Mouse (Mus musculus) midbrain, embryonic 12.5 days (tissue): ENCODE results near the gene Abca17. TPM values are rescaled to one million over a fixed set of nuclear protein-coding genes. Genes with fewer than 3 reads are reported as not detected.

Source experiments
- ATAC-seq: fragments of 200-750 bp; cut with Nextera tagmentation; 2 replicates; pipeline ENCODE4 v1.8.0; 2017; ENCODE audit warnings: low read depth, moderate TSS enrichment, moderate library complexity; ENCODE audit not compliant: low FRiP score
- H3K27ac ChIP-seq: fragments of 300-500 bp; sonication (generic); replicated peaks from 2 replicates; pipeline ENCODE4 v1.5.1; 2016; ENCODE audit warnings: mild to moderate bottlenecking
- H3K27me3 ChIP-seq: fragments of 300-500 bp; sonication (generic); 2 replicates; pipeline ENCODE4 v1.6.1; 2016; ENCODE audit warnings: mild to moderate bottlenecking
- H3K36me3 ChIP-seq: fragments of 300-500 bp; sonication (generic); 2 replicates; pipeline ENCODE4 v1.6.1; 2016
- H3K4me1 ChIP-seq: fragments of 300-500 bp; sonication (generic); 2 replicates; pipeline ENCODE4 v1.6.1; 2016
- H3K4me2 ChIP-seq: fragments of 300-500 bp; sonication (generic); replicated peaks from 2 replicates; pipeline ENCODE4 v1.6.1; 2016; ENCODE audit warnings: mild to moderate bottlenecking, moderate library complexity
- H3K4me3 ChIP-seq: fragments of 300-500 bp; sonication (generic); 2 replicates; pipeline ENCODE4 v1.5.1; 2016; ENCODE audit warnings: mild to moderate bottlenecking
- H3K9ac ChIP-seq: fragments of 300-500 bp; sonication (generic); replicated peaks from 2 replicates; pipeline ENCODE4 v1.6.1; 2016; ENCODE audit warnings: mild to moderate bottlenecking, moderate library complexity
- H3K9me3 ChIP-seq: fragments of 300-500 bp; sonication (generic); 2 replicates; pipeline ENCODE4 v1.6.1; 2016; ENCODE audit warnings: mild to moderate bottlenecking
- WGBS: fragments of 180-500 bp; shearing (Covaris S2); methylation state at CpG from one replicate; pipeline ENCODE4 v1.1.7; 2016; 5-methylcytosine and 5-hydroxymethylcytosine counted together
- microRNA-seq: library from miRNA; unstranded; fragments of <30 nt; microRNA quantifications from one replicate; pipeline ENCODE4, GENCODE M21; 2017
- polyA plus RNA-seq: library from polyadenylated mRNA; unstranded; fragments of >200 nt; fragmentation: Nextera tagmentation; extraction: Ambion mirVana; gene quantifications from 2 replicates; pipeline ENCODE4 v1.2.1, GENCODE M21; 2016

Gene Abca17
- polyA plus RNA-seq, 1 experiment from 2014 or later = not detected

DNA sequence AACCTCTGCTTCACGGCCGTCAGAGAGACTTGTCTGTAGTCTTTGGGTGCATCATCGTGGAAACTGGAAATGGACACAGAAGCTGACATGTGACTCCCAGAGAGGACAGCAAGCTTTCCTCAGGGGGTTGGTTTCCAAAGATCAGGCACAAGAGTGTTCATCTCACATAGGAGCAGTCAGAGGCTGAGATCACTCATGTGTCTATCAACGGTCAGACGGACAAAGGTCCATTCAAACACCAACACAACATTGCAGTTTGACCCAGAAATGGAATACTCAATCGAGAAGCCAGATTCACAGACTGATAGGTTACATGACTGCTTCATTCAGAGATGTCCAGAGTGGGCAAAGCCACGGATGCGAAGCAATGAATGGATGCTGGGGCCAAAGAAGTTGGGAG lies 124.1 kb downstream of the Abca17 start:
- no peak overlapping the region for H3K9ac ChIP-seq
- no peaks in the 10 kb centered on the region for H3K4me1 ChIP-seq
- no peaks in the 10 kb centered on the region for H3K9me3 ChIP-seq
- WGBS = 91% methylated on average over 8 of the region's 8 CpGs
- H3K4me3 ChIP-seq = no peak overlapping the region
- H3K27me3 ChIP-seq = no peaks in the 10 kb centered on the region
- no peak overlapping the region for H3K27ac ChIP-seq
- no peak for ATAC-seq
- no peak overlapping the region for H3K4me2 ChIP-seq
- H3K36me3 ChIP-seq = peaks cover 89% of the 10 kb centered on the region

GRCm38 (mm10) chr17:24225851-24226250 lies 125.0 kb downstream of the Abca17 start:
- Histone ChIP-seq H3K4me2 (no peak overlapping the region), H3K36me3 (peaks cover 81% of the 10 kb centered on the region), H3K4me1 (peaks cover 3% of the 10 kb centered on the region), H3K27ac (no peak overlapping the region), H3K9ac (no peak overlapping the region), H3K4me3 (no peak overlapping the region), H3K9me3 (no peaks in the 10 kb centered on the region), H3K27me3 (no peaks in the 10 kb centered on the region)
- 91% methylated on average over 5 of the region's 5 CpGs for WGBS
- ATAC-seq = no peak

DNA sequence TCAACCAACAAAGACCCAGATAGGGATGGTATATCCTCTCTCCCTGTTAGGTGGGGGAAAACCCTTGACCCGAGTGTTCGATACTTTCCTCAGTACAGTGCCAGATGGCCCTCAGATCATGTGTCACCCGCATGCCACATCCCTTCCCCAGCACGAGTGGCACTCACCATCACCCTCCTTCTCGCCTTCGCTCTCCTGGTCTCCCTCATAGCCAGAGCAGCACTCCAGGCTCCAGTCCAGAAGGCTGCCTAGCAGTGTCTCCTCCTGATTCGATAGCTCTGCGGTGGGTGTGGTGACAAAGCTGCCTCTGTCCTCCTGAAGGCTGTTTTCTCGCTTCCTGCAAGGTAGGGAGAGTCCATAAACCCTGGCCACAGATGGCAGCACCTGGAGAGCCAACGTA lies 126.1 kb downstream of the Abca17 start:
- H3K27me3 ChIP-seq = no peaks in the 10 kb centered on the region
- H3K4me2 ChIP-seq = no peak overlapping the region
- no peak overlapping the region for H3K4me3 ChIP-seq
- H3K9me3 ChIP-seq = no peaks in the 10 kb centered on the region
- no peak for ATAC-seq
- peaks cover 9% of the 10 kb centered on the region for H3K4me1 ChIP-seq
- no peak overlapping the region for H3K9ac ChIP-seq
- peaks cover 70% of the 10 kb centered on the region for H3K36me3 ChIP-seq
- H3K27ac ChIP-seq = no peak overlapping the region
- 92% methylated on average over 10 of the region's 10 CpGs for WGBS

DNA sequence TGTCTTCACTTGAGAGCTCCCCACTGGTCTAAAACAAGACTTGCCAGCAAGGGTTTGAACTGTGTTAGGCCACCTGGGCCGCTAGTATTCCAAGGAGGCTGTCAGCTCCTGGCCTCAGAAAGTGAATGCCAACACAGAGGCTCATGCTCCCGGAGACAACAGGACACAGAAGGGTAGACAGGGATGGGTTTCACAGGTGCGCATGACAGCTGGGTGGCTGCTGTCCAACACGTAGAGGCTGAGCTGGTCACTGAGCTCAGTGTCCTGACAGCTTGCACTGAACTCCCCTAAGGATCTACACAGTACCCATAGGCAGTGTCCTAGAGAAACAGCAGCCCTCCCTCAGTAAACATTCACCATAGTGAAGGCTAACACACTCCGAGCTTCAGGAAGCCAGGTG lies 127.4 kb downstream of the Abca17 start:
- H3K9me3 ChIP-seq = no peaks in the 10 kb centered on the region
- H3K27me3 ChIP-seq = no peaks in the 10 kb centered on the region
- WGBS = 87% methylated on average over 5 of the region's 5 CpGs
- H3K4me2 ChIP-seq = no peak overlapping the region
- ATAC-seq = no peak
- no peak overlapping the region for H3K27ac ChIP-seq
- H3K36me3 ChIP-seq = peaks cover 63% of the 10 kb centered on the region
- peaks cover 18% of the 10 kb centered on the region for H3K4me1 ChIP-seq
- no peak overlapping the region for H3K4me3 ChIP-seq
- no peak overlapping the region for H3K9ac ChIP-seq

- no peak overlapping the region for H3K4me2 ChIP-seq
- H3K9me3 ChIP-seq = no peaks in the 10 kb centered on the region
- H3K27me3 ChIP-seq = no peaks in the 10 kb centered on the region
- H3K36me3 ChIP-seq = peaks cover 60% of the 10 kb centered on the region
- H3K9ac ChIP-seq = no peak overlapping the region
- WGBS = 85% methylated on average over 6 of the region's 6 CpGs
- no peak overlapping the region for H3K4me3 ChIP-seq
- H3K27ac ChIP-seq = no peak overlapping the region
- H3K4me1 ChIP-seq = peaks cover 21% of the 10 kb centered on the region
- no peak for ATAC-seq
Observed at GRCm38 (mm10) chr17:24222653-24223052, 128.2 kb downstream of the Abca17 start.

DNA sequence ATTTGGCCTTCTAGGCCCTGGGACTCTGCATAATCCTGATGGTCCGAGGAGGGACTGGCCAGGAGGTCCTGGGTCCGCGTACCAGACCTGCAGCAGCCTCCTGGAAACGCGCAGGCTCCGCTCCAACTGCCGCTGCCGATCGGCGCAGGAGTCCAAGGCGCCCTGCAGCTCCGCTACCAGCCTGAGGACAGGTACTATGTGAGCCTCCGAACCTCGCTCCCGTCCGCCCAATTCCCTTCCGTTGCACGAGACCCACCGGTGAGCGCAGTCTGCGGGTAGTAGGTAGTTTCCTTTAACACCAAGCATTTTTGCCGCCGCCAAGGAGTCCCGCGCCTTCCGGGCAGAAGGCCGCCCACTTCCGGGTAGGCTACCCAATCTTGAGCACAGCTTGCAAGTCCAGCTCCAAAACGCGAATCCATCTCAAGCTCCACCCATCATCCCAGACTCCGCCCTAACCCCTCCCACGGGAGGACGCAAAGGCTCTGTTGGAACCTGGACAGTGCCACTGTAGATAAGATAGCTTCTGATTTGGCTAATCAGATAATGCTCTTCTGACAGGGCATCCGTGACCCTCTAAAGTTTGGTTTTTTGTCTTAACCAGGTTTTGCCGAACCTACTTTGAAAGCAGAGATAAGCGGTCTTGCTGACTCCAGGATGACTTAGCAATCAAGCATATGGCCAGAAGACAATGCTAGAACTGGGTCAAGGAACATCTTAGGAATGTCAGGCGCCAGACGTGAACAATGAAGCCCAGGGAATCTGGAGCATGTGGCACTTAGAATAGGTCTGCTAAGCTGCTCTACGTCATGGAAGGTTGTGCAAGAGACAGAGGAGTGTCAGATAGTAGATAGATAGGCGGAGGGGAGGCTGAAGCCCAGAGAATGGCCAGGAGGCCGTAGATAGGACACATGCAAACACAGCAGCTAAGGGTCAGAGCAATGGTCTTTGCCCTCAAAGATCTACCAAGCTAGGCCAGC lies 130.1 kb downstream of the Abca17 start, which contains the start of gene Tedc2:
Gene Tedc2, minus strand, starts transcription at position 417 of the 977 bp plus-strand sequence.
- ATAC-seq = peak; percentile 93
- 5% methylated on average over 41 of the region's 41 CpGs for WGBS
- H3K36me3 ChIP-seq = peaks cover 59% of the 10 kb centered on the region
- H3K9ac ChIP-seq = peak within 1 kb of the TSS; percentile 76
- peak within 1 kb of the TSS; percentile 56 for H3K27ac ChIP-seq
- H3K4me1 ChIP-seq = peaks cover 21% of the 10 kb centered on the region
- H3K27me3 ChIP-seq = no peaks in the 10 kb centered on the region
- H3K9me3 ChIP-seq = no peaks in the 10 kb centered on the region
- H3K4me2 ChIP-seq = peak within 1 kb of the TSS; percentile 91
- peak within 1 kb of the TSS; percentile 73 for H3K4me3 ChIP-seq

DNA sequence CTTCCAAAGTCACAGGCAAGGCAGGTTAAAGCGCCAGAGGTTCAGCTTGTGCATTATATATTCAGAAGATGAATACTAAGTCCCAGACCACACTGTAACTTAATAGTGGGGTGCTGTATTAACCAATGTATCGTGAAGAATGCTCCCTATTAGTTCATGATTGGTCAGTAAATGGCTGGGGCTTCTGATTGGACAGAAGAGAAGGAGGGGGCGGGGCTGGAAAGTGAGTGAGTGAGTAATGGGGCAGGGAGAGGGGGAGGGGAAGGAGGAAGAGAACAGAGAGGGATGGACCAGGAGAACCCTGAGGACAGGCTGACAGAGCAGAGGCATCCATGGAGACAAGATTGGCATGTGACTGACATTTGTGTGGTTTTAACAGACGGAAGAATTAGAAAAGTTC lies 134.0 kb downstream of the Abca17 start:
- Histone ChIP-seq H3K9me3 (no peaks in the 10 kb centered on the region), H3K27ac (no peak overlapping the region), H3K36me3 (peaks cover 38% of the 10 kb centered on the region), H3K4me2 (no peak overlapping the region), H3K9ac (no peak overlapping the region), H3K4me3 (no peak overlapping the region), H3K27me3 (peaks cover 8% of the 10 kb centered on the region; the same call in 1 of the 2 replicates), H3K4me1 (peaks cover 28% of the 10 kb centered on the region)
- WGBS = 63% methylated on average over 4 of the region's 4 CpGs
- no peak for ATAC-seq

Small RNA genes lying within 50 kb of the gene (microRNA-seq; reads per million reads assigned to microRNA genes)
- gene Gm24427 (not detected), gene Mir5134 (4.2 reads per million, percentile 16 among the genes with 10 or more reads in this experiment), gene Mir6965 (2.8 reads per million, percentile 6 among the genes with 10 or more reads in this experiment)

Other genes with a start within 250 kb of the Abca17 start
- gene Pdpk1, start 200.1 kb downstream of the Abca17 start, polyA plus RNA-seq = 53.5 and 56.2 TPM in 2 replicates
- gene Amdhd2, start 187.3 kb downstream of the Abca17 start, polyA plus RNA-seq = 31.5 and 32.9 TPM in 2 replicates
- gene Atp6v0c, start 181.4 kb downstream of the Abca17 start, polyA plus RNA-seq = 512 and 518 TPM in 2 replicates
- gene Tbc1d24, start 145.5 kb downstream of the Abca17 start, polyA plus RNA-seq = 14.2 and 14.8 TPM in 2 replicates
- 6.9 and 7.0 TPM in 2 replicates for gene Ntn3, start 141.5 kb downstream of the Abca17 start, polyA plus RNA-seq
- gene Tedc2, start 130.2 kb downstream of the Abca17 start, polyA plus RNA-seq = 13.9 and 14.7 TPM in 2 replicates
- 76.5 and 77.3 TPM in 2 replicates for gene Ccnf, start 99.6 kb downstream of the Abca17 start, polyA plus RNA-seq
- gene Abca3, start 882 bp upstream of the Abca17 start, polyA plus RNA-seq = 19.2 and 21.2 TPM in 2 replicates
- gene Rnps1, start 63.5 kb upstream of the Abca17 start, polyA plus RNA-seq = 367 and 378 TPM in 2 replicates
- 53.7 and 68.0 TPM in 2 replicates for gene Eci1, start 75.6 kb upstream of the Abca17 start, polyA plus RNA-seq
- 5.3 and 5.5 TPM in 2 replicates for gene Dnase1l2, start 92.0 kb upstream of the Abca17 start, polyA plus RNA-seq
- 36.5 and 41.9 TPM in 2 replicates for gene E4f1, start 119.2 kb upstream of the Abca17 start, polyA plus RNA-seq
- 60.0 TPM in 2 replicates for gene Pgp, start 119.3 kb upstream of the Abca17 start, polyA plus RNA-seq
- 0.34 TPM in 1 of 2 replicates, not detected in the other for gene Bricd5, start 122.8 kb upstream of the Abca17 start, polyA plus RNA-seq
- 37.0 TPM in 2 replicates for gene Mlst8, start 128.0 kb upstream of the Abca17 start, polyA plus RNA-seq
- 20.2 and 23.0 TPM in 2 replicates for gene Caskin1, start 137.5 kb upstream of the Abca17 start, polyA plus RNA-seq
- gene Traf7, start 176.9 kb upstream of the Abca17 start, polyA plus RNA-seq = 92.4 and 94.9 TPM in 2 replicates
- gene Rab26, start 183.1 kb upstream of the Abca17 start, polyA plus RNA-seq = 1.9 and 2.2 TPM in 2 replicates
- 25.1 and 27.1 TPM in 2 replicates for gene Pkd1, start 198.8 kb upstream of the Abca17 start, polyA plus RNA-seq